Mouse (Mus musculus) stomach, postnatal 0 days (tissue): ENCODE measurements around the gene Vcpkmt. TPM values are rescaled to one million over a fixed set of nuclear protein-coding genes. Genes with fewer than 3 reads are reported as not detected.

Source experiments
- ATAC-seq: fragments of 200-750 bp; cut with Nextera tagmentation; 2 replicates; pipeline ENCODE4 v1.8.0; 2017; ENCODE audit not compliant: low FRiP score, low TSS enrichment
- DNase-seq: peaks from one replicate; pipeline ENCODE4 v3.0.0-alpha.2; 2016; ENCODE audit warnings: low spot score
- H3K27ac ChIP-seq: fragments of 300-500 bp; sonication (generic); replicated peaks from 2 replicates; pipeline ENCODE4 v1.5.1; 2014; ENCODE audit warnings: mild to moderate bottlenecking, control low read depth
- H3K27me3 ChIP-seq: fragments of 300-500 bp; sonication (generic); 2 replicates; pipeline ENCODE4 v1.6.1; 2014; ENCODE audit warnings: low read length; ENCODE audit not compliant: control insufficient read depth, insufficient read depth
- H3K36me3 ChIP-seq: fragments of 300-500 bp; sonication (generic); 2 replicates; pipeline ENCODE4 v1.6.1; 2014; ENCODE audit warnings: low read length, mixed read lengths; ENCODE audit not compliant: control insufficient read depth, insufficient read depth
- H3K4me1 ChIP-seq: fragments of 300-500 bp; sonication (generic); replicated peaks from 2 replicates; pipeline ENCODE4 v1.6.1; 2014; ENCODE audit warnings: antibody characterized with exemption; ENCODE audit not compliant: control insufficient read depth, insufficient read depth
- H3K4me2 ChIP-seq: fragments of 300-500 bp; sonication (generic); replicated peaks from 2 replicates; pipeline ENCODE4 v1.6.1; 2014; ENCODE audit warnings: low read depth, mild to moderate bottlenecking, control low read depth, moderate library complexity
- H3K4me3 ChIP-seq: fragments of 300-500 bp; sonication (generic); 2 replicates; pipeline ENCODE4 v1.5.1; 2014; ENCODE audit warnings: low read depth, low read length, control low read depth
- H3K9ac ChIP-seq: fragments of 300-500 bp; sonication (generic); 2 replicates; pipeline ENCODE4 v1.6.1; 2014; ENCODE audit warnings: mild to moderate bottlenecking, low read length, control low read depth, mixed read lengths
- H3K9me3 ChIP-seq: fragments of 300-500 bp; sonication (generic); 2 replicates; pipeline ENCODE4 v1.6.1; 2016; ENCODE audit warnings: low read length; ENCODE audit not compliant: control insufficient read depth
- CTCF ChIP-seq: IDR thresholded peaks from 2 replicates; pipeline ENCODE4 v1.5.1; 2016; ENCODE audit warnings: antibody characterized with exemption, low read depth, mild to moderate bottlenecking, moderate library complexity
- EP300 ChIP-seq: optimal IDR thresholded peaks from 2 replicates; pipeline ENCODE3; 2016; ENCODE audit warnings: antibody characterized with exemption
- WGBS: fragments of 180-500 bp; shearing (Covaris S2); extraction: QIAGEN DNeasy Blood & Tissue Kit; methylation state at CpG from one replicate; pipeline ENCODE4 v1.1.7; 2014; 5-methylcytosine and 5-hydroxymethylcytosine counted together
- microRNA-seq: library from miRNA; unstranded; fragments of <30 nt; microRNA quantifications from one replicate; pipeline ENCODE4, GENCODE M21; 2016
- polyA plus RNA-seq: library from polyadenylated mRNA; unstranded; fragments of >200 nt; fragmentation: Nextera tagmentation; extraction: Ambion mirVana; gene quantifications from 2 replicates; pipeline ENCODE4 v1.2.1, GENCODE M21; 2015

The Vcpkmt gene
- polyA plus RNA-seq, 1 experiment from 2014 or later: 24.4 TPM

DNA sequence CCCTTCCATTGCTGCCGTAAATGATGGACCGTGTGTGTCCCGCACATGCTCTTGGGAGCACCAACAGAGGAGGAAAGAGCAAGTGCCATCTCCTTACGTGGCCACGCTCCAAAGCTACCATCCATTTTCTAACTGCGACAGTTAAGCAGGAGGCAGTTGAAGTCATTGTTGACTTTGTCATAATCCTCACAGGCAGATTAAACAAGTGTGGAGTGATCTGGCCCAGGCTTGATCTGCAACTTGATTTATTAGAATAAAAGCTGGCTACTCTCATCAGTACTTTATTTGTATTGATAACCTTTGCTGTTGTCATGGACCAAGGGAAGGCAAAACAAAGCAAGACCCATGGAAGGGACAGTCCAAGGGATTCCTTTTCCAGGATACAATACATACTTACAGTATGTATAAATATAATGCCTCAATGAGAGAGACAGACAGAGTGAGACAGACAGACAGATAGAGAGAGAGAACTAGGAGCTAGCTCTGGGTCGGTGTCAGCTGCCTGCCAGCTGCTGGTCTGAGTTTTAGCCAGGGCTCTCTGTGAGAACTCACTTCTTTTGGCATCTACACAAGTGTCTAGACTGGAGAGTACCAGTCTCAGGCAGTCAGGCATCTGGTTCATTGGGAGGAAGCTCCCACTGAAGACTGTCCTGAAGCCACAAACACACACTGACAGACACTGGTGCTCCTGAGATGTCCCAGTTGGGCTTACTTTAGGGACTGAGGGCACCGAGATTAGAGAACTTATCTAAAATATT lies 54.4 kb downstream of the Vcpkmt start:
- no peak for DNase-seq
- no peaks in the 10 kb centered on the region for H3K36me3 ChIP-seq
- no peak; the same call in 1 of the 2 replicates for ATAC-seq
- no peaks in the 10 kb centered on the region for H3K4me1 ChIP-seq
- H3K9ac ChIP-seq: no peak overlapping the region
- WGBS: 50% methylated on average over 8 of the region's 8 CpGs
- no peak overlapping the region for H3K4me2 ChIP-seq
- no peak overlapping the region for H3K27ac ChIP-seq
- no peaks in the 10 kb centered on the region for H3K9me3 ChIP-seq
- H3K4me3 ChIP-seq: no peak overlapping the region
- no peaks in the 10 kb centered on the region for H3K27me3 ChIP-seq
- TF ChIP-seq CTCF (no peak), EP300 (no peak)

Small RNA genes within 50 kb of the gene (microRNA-seq; reads per million reads assigned to microRNA genes)
- not detected for gene Gm23018

Other genes starting within 250 kb of the Vcpkmt start
- gene Nemf, start 225.9 kb downstream of the Vcpkmt start, polyA plus RNA-seq: 46.5 and 50.0 TPM in 2 replicates
- gene Arf6, start 210.9 kb downstream of the Vcpkmt start, polyA plus RNA-seq: 97.8 and 116 TPM in 2 replicates
- 2.4 and 4.1 TPM in 2 replicates for gene Gm9887, start 210.6 kb downstream of the Vcpkmt start, polyA plus RNA-seq
- gene Sos2, start 98.8 kb upstream of the Vcpkmt start, polyA plus RNA-seq: 5.4 and 6.0 TPM in 2 replicates
- gene L2hgdh, start 141.8 kb upstream of the Vcpkmt start, polyA plus RNA-seq: 11.5 and 12.3 TPM in 2 replicates
- gene Atp5s, start 141.9 kb upstream of the Vcpkmt start, polyA plus RNA-seq: 20.5 and 20.6 TPM in 2 replicates
- 2.0 and 2.3 TPM in 2 replicates for gene Cdkl1, start 208.2 kb upstream of the Vcpkmt start, polyA plus RNA-seq